Mouse (Mus musculus) intestine, embryonic 16.5 days (tissue): ENCODE measurements around the gene Larp6. TPM values are rescaled to one million over a fixed set of nuclear protein-coding genes. Genes with fewer than 3 reads are reported as not detected.

ENCODE experiments used
- ATAC-seq: fragments of 200-750 bp; cut with Nextera tagmentation; 2 replicates; pipeline ENCODE4 v1.8.0; 2017; ENCODE audit warnings: moderate TSS enrichment, moderate library complexity
- H3K27ac ChIP-seq: fragments of 300-500 bp; sonication (generic); 2 replicates; pipeline ENCODE4 v1.5.1; 2014; ENCODE audit warnings: mild to moderate bottlenecking, low read length
- H3K27me3 ChIP-seq: fragments of 300-500 bp; sonication (generic); replicated peaks from 2 replicates; pipeline ENCODE4 v1.6.1; 2014; ENCODE audit warnings: low read length, control low read depth, mixed read lengths; ENCODE audit not compliant: control insufficient read depth, insufficient read depth
- H3K36me3 ChIP-seq: fragments of 300-500 bp; sonication (generic); 2 replicates; pipeline ENCODE4 v1.6.1; 2014; ENCODE audit warnings: low read length, control low read depth; ENCODE audit not compliant: control insufficient read depth, insufficient read depth
- H3K4me1 ChIP-seq: fragments of 300-500 bp; sonication (generic); 2 replicates; pipeline ENCODE4 v1.6.1; 2014; ENCODE audit warnings: low read length, control low read depth, mixed read lengths; ENCODE audit not compliant: control insufficient read depth, insufficient read depth
- H3K4me2 ChIP-seq: fragments of 300-500 bp; sonication (generic); 2 replicates; pipeline ENCODE4 v1.6.1; 2014; ENCODE audit warnings: low read depth, low read length, control low read depth
- H3K4me3 ChIP-seq: fragments of 300-500 bp; sonication (generic); 2 replicates; pipeline ENCODE4 v1.5.1; 2014; ENCODE audit warnings: mild to moderate bottlenecking, low read length
- H3K9ac ChIP-seq: fragments of 300-500 bp; sonication (generic); 2 replicates; pipeline ENCODE4 v1.6.1; 2014; ENCODE audit warnings: low read depth, low read length
- H3K9me3 ChIP-seq: fragments of 300-500 bp; sonication (generic); 2 replicates; pipeline ENCODE4 v1.6.1; 2016; ENCODE audit warnings: low read length, control low read depth; ENCODE audit not compliant: control insufficient read depth
- WGBS: fragments of 180-500 bp; shearing (Covaris S2); extraction: QIAGEN DNeasy Blood & Tissue Kit; methylation state at CpG from one replicate; pipeline ENCODE4 v1.1.7; 2014; 5-methylcytosine and 5-hydroxymethylcytosine counted together
- polyA plus RNA-seq: library from polyadenylated mRNA; unstranded; fragments of >200 nt; fragmentation: Nextera tagmentation; extraction: Ambion mirVana; gene quantifications from 2 replicates; pipeline ENCODE4 v1.2.1, GENCODE M21; 2015

Larp6 gene
- polyA plus RNA-seq, 1 experiment from 2014 or later = 1.6 TPM

- H3K27ac ChIP-seq = no peak overlapping the region
- 74% methylated on average over 9 of the region's 9 CpGs for WGBS
- peaks cover 8% of the 10 kb centered on the region for H3K9me3 ChIP-seq
- no peaks in the 10 kb centered on the region for H3K4me1 ChIP-seq
- H3K9ac ChIP-seq = no peak overlapping the region
- ATAC-seq = no peak
- no peak overlapping the region for H3K4me2 ChIP-seq
- H3K36me3 ChIP-seq = no peaks in the 10 kb centered on the region
- H3K27me3 ChIP-seq = no peaks in the 10 kb centered on the region
- H3K4me3 ChIP-seq = no peak overlapping the region
Measured at GRCm38 (mm10) chr9:60768393-60768792, 55.6 kb downstream of the Larp6 start.

GRCm38 (mm10) chr9:60769711-60770111, 56.9 kb downstream of the Larp6 start:
- no peak overlapping the region for H3K9ac ChIP-seq
- H3K4me3 ChIP-seq = no peak overlapping the region
- H3K9me3 ChIP-seq = peaks cover 8% of the 10 kb centered on the region
- H3K27ac ChIP-seq = no peak overlapping the region
- no peak overlapping the region for H3K4me2 ChIP-seq
- no peak for ATAC-seq
- 61% methylated on average over 6 of the region's 6 CpGs for WGBS
- no peaks in the 10 kb centered on the region for H3K4me1 ChIP-seq
- H3K27me3 ChIP-seq = no peaks in the 10 kb centered on the region
- no peaks in the 10 kb centered on the region for H3K36me3 ChIP-seq

GRCm38 (mm10) chr9:60773713-60774112, 60.9 kb downstream of the Larp6 start:
- H3K27ac ChIP-seq = no peak overlapping the region
- peaks cover 8% of the 10 kb centered on the region for H3K9me3 ChIP-seq
- no peak for ATAC-seq
- H3K36me3 ChIP-seq = no peaks in the 10 kb centered on the region
- no peak overlapping the region for H3K4me3 ChIP-seq
- H3K9ac ChIP-seq = no peak overlapping the region
- WGBS = 92% methylated on average over 2 of the region's 2 CpGs
- H3K4me2 ChIP-seq = no peak overlapping the region
- H3K4me1 ChIP-seq = no peaks in the 10 kb centered on the region
- H3K27me3 ChIP-seq = no peaks in the 10 kb centered on the region

- H3K27me3 ChIP-seq = no peaks in the 10 kb centered on the region
- peaks cover 8% of the 10 kb centered on the region for H3K9me3 ChIP-seq
- H3K27ac ChIP-seq = no peak overlapping the region
- H3K4me2 ChIP-seq = no peak overlapping the region
- no peaks in the 10 kb centered on the region for H3K36me3 ChIP-seq
- WGBS = 82% methylated on average over 9 of the region's 9 CpGs
- ATAC-seq = no peak
- no peak overlapping the region for H3K9ac ChIP-seq
- no peaks in the 10 kb centered on the region for H3K4me1 ChIP-seq
- no peak overlapping the region for H3K4me3 ChIP-seq
Measured at GRCm38 (mm10) chr9:60776899-60777298, 64.1 kb downstream of the Larp6 start.

GRCm38 (mm10) chr9:60782057-60782789, 69.4 kb downstream of the Larp6 start:
- no peaks in the 10 kb centered on the region for H3K9me3 ChIP-seq
- no peak overlapping the region for H3K9ac ChIP-seq
- no peak overlapping the region for H3K4me2 ChIP-seq
- H3K27ac ChIP-seq = no peak overlapping the region
- H3K4me1 ChIP-seq = no peaks in the 10 kb centered on the region
- no peak overlapping the region for H3K4me3 ChIP-seq
- 82% methylated on average over 9 of the region's 9 CpGs for WGBS
- no peak for ATAC-seq
- H3K36me3 ChIP-seq = no peaks in the 10 kb centered on the region
- no peaks in the 10 kb centered on the region for H3K27me3 ChIP-seq

GRCm38 (mm10) chr9:60785069-60785468, 72.3 kb downstream of the Larp6 start:
- Histone ChIP-seq H3K27me3 (no peaks in the 10 kb centered on the region), H3K9ac (no peak overlapping the region), H3K27ac (no peak overlapping the region), H3K4me2 (no peak overlapping the region), H3K4me1 (peaks cover 6% of the 10 kb centered on the region; the same call in 1 of the 2 replicates), H3K9me3 (no peaks in the 10 kb centered on the region), H3K4me3 (no peak overlapping the region), H3K36me3 (no peaks in the 10 kb centered on the region)
- no peak for ATAC-seq
- 65% methylated on average over 4 of the region's 4 CpGs for WGBS

GRCm38 (mm10) chr9:60787517-60788110, 74.8 kb downstream of the Larp6 start:
- no peak overlapping the region for H3K27ac ChIP-seq
- ATAC-seq = 0 out of 2 replicates have a peak, but pooled peaks have one; percentile 28
- H3K4me1 ChIP-seq = peaks cover 6% of the 10 kb centered on the region; the same call in 1 of the 2 replicates
- no peak overlapping the region for H3K9ac ChIP-seq
- no peak overlapping the region for H3K4me2 ChIP-seq
- 6% methylated on average over 2 of the region's 2 CpGs for WGBS
- H3K9me3 ChIP-seq = no peaks in the 10 kb centered on the region
- no peak overlapping the region for H3K4me3 ChIP-seq
- no peaks in the 10 kb centered on the region for H3K36me3 ChIP-seq
- no peaks in the 10 kb centered on the region for H3K27me3 ChIP-seq

Other genes starting within 250 kb of the Larp6 start
- 17.5 and 20.2 TPM in 2 replicates for gene Thsd4, start 190.9 kb upstream of the Larp6 start, polyA plus RNA-seq
- gene Lrrc49, start 24.8 kb upstream of the Larp6 start, polyA plus RNA-seq = 10.7 and 11.7 TPM in 2 replicates
- 56.8 and 60.7 TPM in 2 replicates for gene Uaca, start 81.6 kb downstream of the Larp6 start, polyA plus RNA-seq